Mouse (Mus musculus) left cerebral cortex, adult 2 months (tissue): ENCODE data around the gene Tanc2. TPM values are rescaled to one million over a fixed set of nuclear protein-coding genes. Genes with fewer than 3 reads are reported as not detected.
A peak's percentile ranks its signal among the peaks of the same experiment; 100 is the strongest.

ENCODE experiments used
- DNase-seq, 2 experiments: peaks; one replicate each; pipeline ENCODE4 v3.0.0; 2021 to 2022; ENCODE audit warnings: low spot score in 2 of 2, mixed read lengths in 1 of 2; ENCODE audit errors: extremely low spot score in 1 of 2
- H3K27ac ChIP-seq: fragments of 200-600 bp; 2 replicates; pipeline ENCODE4 v1.8.1; 2022
- H3K4me3 ChIP-seq: fragments of 200-600 bp; 2 replicates; pipeline ENCODE4 v1.8.1; 2022
- CTCF ChIP-seq: fragments of 200-600 bp; IDR thresholded peaks from 2 replicates; pipeline ENCODE4 v1.8.1; 2022; ENCODE audit warnings: antibody characterized with exemption, mild to moderate bottlenecking, moderate library complexity
- intact Hi-C: fragments of 180-260 bp; cut with DNase I; formaldehyde crosslinking; loops from one replicate; pipeline ENCODE4 v1.15.1; 2025
- total RNA-seq, 2 experiments: library from RNA; stranded (reverse); gene quantifications; 2 replicates each; pipeline ENCODE4 v1.2.3; 2021

Gene Tanc2
- total RNA-seq, 2 experiments from 2014 or later: 250 to 251 TPM

DNA sequence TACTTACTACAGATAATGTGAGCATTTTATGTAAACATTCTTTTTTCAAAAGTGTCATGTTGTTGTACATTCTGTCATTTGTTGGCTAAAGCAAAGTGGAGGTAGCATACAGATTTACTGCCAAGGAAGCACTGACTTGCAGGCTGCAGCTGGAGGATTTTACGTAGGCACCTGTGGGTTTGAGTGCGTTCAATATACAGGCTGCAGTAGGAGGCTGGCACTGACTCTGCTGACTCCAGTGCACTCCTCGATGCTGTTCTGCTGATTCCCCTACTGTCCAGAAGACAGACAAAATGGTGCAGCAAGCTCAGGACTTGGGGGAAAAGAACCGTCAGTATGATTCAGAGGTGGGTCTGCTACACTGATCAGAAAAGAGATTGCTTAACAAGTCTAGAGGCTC lies 65.5 kb downstream of the Tanc2 start:
- Histone ChIP-seq H3K27ac (peak overlapping the region; percentile 18; the same call in 1 of the 2 replicates), H3K4me3 (no peak overlapping the region)
- intact Hi-C loops: no loop called here
- no peak for TF ChIP-seq CTCF
- DNase-seq: no peak

DNA sequence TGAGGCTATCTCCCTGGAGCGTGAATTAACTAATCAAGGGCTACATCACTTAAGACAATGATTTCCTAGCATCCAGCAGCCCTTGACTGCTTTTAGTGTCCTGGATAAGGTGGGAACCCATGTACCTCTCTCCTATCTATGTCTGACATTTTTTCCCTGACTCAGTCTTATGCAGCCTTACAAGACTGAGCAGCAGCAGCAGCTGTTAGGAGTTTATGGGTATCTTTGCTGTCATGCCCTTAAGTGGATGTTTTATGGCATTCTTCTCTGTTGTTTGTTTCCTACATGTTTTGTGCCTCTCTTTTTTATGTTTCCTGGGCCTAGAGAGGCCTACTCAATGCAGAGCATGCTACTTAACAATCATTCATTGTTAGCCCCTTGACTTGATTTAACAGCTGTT lies 78.1 kb downstream of the Tanc2 start:
- TF ChIP-seq CTCF: no peak
- Histone ChIP-seq H3K27ac (no peak overlapping the region), H3K4me3 (no peak overlapping the region)
- intact Hi-C loops: no loop called here
- no peak for DNase-seq

DNA sequence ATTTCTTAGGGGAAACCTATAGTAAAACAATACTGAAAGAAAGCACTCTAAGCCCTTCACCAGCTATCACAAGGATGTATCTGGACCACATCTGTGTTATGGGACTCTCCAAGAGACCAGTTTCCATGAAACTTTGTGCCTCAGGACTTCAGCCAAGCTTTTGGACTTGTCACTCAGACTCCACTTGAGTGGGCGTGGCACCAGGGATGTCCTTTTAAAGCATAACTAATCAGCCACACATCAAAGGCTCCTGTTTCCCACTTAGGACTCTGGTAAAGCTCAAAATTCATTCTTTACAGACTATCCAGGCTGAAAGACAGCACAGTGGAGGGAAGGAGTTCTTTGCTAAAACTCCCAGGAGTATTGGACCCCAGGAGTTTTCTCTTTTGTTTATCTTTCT lies 89.2 kb downstream of the Tanc2 start:
- intact Hi-C loops: no loop called here
- Histone ChIP-seq H3K4me3 (no peak overlapping the region), H3K27ac (no peak overlapping the region)
- no peak for TF ChIP-seq CTCF
- DNase-seq: no peak

DNA sequence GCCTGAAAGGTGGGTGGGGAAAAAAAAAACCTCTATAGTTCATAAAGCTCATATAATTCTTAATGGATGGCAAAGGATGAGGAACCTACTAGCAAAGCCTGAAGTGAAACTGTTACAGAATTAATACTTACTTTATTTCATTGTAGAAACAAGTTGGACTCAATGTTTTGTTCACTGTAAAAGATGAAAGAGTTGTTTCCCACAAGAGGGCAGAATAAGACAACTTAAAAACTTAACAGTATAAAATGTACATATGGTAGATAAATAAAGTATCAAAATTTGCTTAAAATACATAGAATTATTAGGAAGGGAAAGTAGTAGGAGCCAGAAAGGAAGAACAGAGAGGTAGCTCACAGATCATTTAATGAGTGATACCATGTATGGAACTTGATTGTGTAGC lies 95.0 kb downstream of the Tanc2 start:
- H3K27ac ChIP-seq: no peak overlapping the region
- intact Hi-C loops: loop anchor here (10.0 kb wide), 1 partner anchor 230 kb away; no protein-coding TSS in a partner anchor
- DNase-seq: no peak
- no peak overlapping the region for H3K4me3 ChIP-seq
- TF ChIP-seq CTCF: peak; percentile 32

DNA sequence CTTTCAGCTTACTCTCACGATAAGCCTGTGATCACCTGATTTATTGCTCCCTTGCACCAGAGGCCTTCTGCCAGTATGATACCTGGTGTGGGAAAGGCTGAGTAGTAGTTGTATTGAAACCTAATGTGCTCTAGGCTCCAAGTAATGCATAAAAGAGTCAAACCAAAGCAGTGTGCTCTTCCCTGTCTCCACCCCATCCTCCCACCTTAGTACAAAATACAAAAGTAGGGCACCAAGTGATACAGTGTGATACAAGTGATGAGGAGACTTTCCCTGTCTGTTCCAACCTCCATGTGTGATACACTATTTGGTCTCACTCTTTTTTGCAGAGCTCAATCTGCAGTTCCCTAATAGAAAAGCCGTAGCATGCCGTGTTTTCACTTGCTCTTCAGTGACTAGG lies 110.7 kb downstream of the Tanc2 start:
- DNase-seq: no peak
- H3K27ac ChIP-seq: no peak overlapping the region
- intact Hi-C loops: no loop called here
- no peak for TF ChIP-seq CTCF
- H3K4me3 ChIP-seq: no peak overlapping the region

DNA sequence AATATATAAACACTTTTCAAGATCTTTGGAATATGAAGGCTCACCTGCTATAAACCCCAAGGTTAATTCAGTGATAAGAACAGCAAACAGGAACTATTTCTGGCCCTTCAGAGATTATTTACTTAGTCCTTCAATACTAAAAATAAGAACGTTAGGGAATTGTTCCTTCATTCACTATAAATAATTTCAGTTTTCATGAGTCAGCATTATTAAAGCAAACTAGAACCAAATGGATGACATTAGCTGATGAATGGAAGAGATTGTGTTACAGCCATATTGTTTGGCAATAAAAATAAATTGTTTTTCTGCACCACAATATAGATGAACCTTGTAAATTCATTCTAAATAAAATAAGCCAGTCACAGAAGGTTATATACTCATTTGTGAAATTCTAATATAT lies 129.9 kb downstream of the Tanc2 start:
- Histone ChIP-seq H3K27ac (no peak overlapping the region), H3K4me3 (no peak overlapping the region)
- no peak for DNase-seq
- TF ChIP-seq CTCF: no peak
- intact Hi-C loops: no loop called here

DNA sequence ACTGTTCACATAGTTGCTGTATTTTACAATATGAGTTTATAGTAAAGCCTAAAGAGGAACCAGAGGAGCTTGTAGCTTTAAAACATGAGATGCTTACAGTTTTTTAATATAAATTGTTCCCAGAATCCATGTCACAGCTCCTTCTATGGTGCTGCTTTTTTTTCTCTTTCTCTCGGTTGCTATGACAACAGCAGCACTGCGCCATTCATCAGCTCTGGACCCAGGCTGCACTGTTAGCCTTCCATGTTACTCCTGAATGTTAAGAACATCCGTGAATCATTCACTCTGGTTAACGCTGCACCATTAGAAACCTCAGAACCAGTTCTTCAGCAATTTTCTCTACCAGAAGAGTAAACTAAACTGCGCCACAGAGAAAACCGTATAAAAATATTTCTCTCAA lies 141.8 kb downstream of the Tanc2 start:
- DNase-seq: peak in 1 of 2 experiments; percentile 46
- Histone ChIP-seq H3K27ac (peak overlapping the region; percentile 80), H3K4me3 (peak overlapping the region; percentile 46)
- intact Hi-C loops: loop anchor here (5.0 kb wide), 1 partner anchor 306 kb away; the partner anchor contains the start of gene Dcaf7
- TF ChIP-seq CTCF: no peak

DNA sequence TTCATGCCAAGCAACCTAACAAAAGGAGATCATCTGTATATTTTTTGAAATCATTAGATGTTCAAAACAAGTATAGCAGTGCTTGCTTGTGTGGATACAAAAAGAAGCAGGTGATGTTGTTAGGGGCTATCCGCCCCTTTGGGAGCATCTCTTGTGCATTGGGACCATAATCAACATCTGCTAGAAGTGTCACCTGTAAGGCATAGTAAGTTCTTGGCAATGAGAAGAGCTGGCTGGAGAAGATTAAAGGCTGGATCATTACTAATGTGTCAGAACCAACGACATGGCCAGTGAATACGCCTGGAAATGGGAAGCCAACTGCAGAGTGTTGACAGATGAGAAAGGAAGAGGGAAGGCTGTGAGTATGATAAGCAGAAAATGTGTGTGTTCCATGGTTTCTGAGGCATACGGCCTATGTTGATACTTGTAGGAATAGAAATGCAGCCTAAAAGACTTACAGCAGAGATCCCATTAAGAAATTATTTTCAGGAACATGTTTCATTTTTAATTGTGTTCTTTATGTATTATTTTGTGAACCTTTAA lies 142.3 kb downstream of the Tanc2 start:
- Histone ChIP-seq H3K27ac (peak overlapping the region; percentile 80), H3K4me3 (peak overlapping the region; percentile 46)
- intact Hi-C loops: loop anchor here (5.0 kb wide), 1 partner anchor 305 kb away; the partner anchor contains the start of gene Dcaf7
- DNase-seq: no peak
- no peak for TF ChIP-seq CTCF

DNA sequence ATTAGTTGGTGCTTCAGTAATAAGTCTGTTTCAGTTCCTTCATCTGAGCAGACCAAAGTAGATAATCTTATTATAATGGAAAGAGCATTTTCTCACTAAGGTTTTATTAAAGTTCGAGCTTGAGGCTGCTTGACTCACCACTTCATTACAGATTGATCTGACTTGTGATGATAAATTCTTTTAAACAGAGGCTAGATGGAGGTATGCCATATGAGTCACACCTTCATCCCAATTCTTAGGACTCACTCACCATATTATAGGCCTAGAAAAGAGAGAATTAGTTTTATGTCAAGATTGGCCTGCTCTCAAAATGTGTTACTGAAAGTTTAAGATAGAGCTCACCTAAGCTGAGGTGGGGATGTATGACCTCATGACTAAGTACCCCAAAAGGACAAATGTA lies 153.4 kb downstream of the Tanc2 start:
- no peak for TF ChIP-seq CTCF
- no peak for DNase-seq
- H3K27ac ChIP-seq: no peak overlapping the region
- H3K4me3 ChIP-seq: no peak overlapping the region
- intact Hi-C loops: no loop called here

DNA sequence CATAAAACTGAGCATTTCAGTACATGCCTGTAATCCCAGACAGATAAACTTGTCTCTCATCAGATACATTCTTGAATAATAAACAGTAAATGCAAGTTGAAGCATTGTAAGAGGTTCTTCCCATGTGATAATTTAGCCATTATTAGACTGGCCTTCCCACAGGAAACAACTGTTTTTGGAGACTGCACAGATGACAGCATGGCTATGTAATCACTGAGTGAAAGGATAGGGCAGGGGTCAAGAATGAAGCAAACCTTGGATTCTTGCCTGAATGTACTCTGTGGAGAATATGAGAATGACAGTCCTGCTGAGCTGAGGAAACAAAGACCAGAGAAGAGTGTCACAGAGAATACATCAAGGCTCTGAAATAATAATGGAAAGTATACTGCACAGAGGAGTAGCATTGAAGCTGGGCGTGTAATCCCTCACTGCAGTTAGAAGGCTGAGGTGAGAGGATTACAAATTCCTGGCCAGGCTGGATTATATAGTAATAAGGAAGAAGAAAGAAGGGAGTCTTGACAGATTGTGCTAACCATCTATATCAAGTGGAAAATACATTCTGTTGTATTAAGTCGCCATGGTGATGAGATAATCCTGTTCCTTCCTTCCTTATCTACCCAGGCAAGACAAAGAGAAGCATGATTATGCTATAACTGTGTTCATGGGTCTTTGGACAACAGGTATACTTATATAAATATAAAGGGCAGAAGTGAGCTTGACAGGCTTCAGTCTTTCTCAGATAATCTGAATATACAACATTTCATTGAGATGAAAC lies 159.7 kb downstream of the Tanc2 start:
- Histone ChIP-seq H3K4me3 (no peak overlapping the region), H3K27ac (no peak overlapping the region; the same call in 1 of the 2 replicates)
- intact Hi-C loops: no loop called here
- TF ChIP-seq CTCF: no peak
- DNase-seq: no peak

DNA sequence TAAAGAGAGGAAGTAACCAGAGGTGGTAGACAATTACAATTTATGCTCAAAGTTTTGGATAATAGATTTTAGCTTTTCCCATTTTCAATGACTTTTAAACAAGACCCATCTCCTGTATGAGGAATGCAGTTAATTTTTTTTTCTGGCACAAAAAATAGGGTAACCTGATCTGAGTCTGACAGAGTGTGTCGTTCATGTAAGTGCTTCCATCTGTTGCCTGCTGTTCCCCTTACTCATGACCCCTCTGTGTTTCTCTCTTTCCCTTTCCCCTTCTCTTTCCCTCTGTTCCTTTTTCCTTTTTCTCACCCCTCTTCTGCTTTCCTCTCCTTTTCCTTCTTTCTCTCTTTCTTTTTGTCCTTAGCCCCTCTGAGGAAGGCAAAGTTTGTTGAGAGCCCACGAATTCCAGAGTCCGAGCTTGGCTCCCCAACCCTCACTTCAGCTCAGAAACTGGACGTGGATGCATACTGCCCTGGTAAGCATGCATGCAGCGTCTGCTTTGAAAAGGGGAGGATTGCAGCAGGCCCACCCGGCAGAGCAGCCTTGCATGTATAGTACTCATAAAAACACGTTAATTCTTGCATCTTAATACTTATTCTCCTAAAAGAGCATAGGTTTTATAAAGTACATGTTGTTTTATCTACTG lies 168.9 kb downstream of the Tanc2 start:
- H3K4me3 ChIP-seq: no peak overlapping the region
- no peak overlapping the region for H3K27ac ChIP-seq
- TF ChIP-seq CTCF: no peak
- no peak for DNase-seq
- intact Hi-C loops: no loop called here

DNA sequence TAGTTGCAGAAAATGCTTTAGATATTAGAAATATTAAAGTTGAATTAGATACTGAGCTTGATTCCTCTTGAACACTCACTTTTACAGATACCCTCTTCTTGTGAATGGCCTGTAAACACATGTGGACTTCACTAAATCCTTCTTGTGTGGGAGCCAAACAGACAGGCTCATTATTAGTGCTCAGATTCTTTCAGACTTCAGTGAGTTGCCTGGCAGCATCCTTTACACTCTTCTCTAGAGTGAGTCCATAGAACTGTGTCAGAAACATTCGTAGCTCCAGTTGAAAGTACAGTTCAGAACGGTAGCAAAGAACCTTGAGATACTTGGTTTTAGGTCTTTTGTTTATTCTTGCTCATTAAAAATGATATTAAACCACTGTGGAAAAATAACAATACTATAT lies 169.6 kb downstream of the Tanc2 start:
- DNase-seq: no peak
- Histone ChIP-seq H3K27ac (no peak overlapping the region), H3K4me3 (no peak overlapping the region)
- intact Hi-C loops: no loop called here
- TF ChIP-seq CTCF: no peak
